Mouse (Mus musculus): ENCODE measurements at regions not wholly inside any gene's neighbourhood (a gene's known extent, or its start where the extent isn't known, plus 50 kb on each side); places are given as distances from the start of the nearest gene placed in this dataset.

- no peak for DNase-seq (ENCODE audit: low read depth)
These were observed 53.3 kb upstream of the Tram2 start for GRCm38 (mm10) chr1:21132340-21132739.

- DNase-seq (ENCODE audit: low read depth), result no peak
These were observed 67.9 kb upstream of the Tram2 start for GRCm38 (mm10) chr1:21146961-21147360.

DNA sequence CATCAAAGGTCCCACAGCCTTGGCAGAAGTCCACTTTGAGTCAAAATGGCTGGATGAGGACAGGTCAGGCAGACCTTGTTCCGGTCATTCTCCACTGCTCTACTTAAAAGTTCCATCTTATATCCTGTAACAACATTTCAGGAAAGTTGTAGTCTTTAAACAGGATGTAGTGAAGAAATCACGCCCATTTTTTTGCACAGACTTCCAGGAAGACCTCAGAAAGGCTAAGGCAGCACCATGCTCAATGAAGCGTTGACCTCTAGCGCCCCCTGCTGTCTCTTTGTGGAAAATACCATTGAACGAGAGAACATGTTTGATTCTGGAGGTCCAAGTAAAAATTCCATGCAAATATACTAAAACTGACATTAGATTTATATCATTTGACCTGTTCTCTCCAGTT, 56.6 kb upstream of the Tmem14a start:
- DNase-seq (ENCODE audit: low read depth), result peak; percentile 82

- DNase-seq (ENCODE audit: low read depth), result peak; percentile 76
These were observed 52.1 kb upstream of the Tmem14a start for GRCm38 (mm10) chr1:21166287-21166733.

DNA sequence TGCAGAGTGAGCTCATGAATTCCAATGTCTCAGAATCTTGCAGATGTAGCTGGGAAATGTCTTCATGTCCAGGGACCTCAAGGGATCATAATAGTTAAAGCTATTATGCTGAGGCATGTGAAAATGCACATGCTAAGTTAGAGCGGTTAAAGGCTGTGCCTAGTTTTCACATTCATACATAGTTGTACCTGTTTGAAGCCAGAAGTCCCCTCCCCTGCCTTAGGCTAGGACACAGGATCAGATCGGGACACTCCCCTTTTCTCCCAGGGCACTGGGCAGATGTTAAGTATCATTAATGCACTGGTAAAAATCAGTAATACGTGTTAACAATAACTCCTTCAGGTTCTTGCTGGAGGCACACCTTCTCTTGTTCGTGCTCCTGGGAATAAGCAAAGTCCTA, 51.6 kb upstream of the Tmem14a start:
- DNase-seq (ENCODE audit: low read depth), result no peak

All from naive thymus-derived CD4-positive, alpha-beta T cell, adult 2 months (primary cell).